Mouse (Mus musculus): ENCODE data around the gene Jag2. TPM values are rescaled to one million over a fixed set of nuclear protein-coding genes. Genes with fewer than 3 reads are reported as not detected.

Jag2 gene
- 1 to 10 TPM; 3.5 to 6.1 TPM for total RNA-seq (2021)
- 12.8 and 25.8 TPM in 2 replicates for polyA plus RNA-seq (2012; rRNA removed)
- long read RNA-seq, full-length matches to known transcripts, result 1 of 4 reads
- long read RNA-seq, partial matches to known transcripts, result 1 of 4 reads
- long read RNA-seq, other reads (novel, unspliced or antisense), result 2 of 4 reads

DNA sequence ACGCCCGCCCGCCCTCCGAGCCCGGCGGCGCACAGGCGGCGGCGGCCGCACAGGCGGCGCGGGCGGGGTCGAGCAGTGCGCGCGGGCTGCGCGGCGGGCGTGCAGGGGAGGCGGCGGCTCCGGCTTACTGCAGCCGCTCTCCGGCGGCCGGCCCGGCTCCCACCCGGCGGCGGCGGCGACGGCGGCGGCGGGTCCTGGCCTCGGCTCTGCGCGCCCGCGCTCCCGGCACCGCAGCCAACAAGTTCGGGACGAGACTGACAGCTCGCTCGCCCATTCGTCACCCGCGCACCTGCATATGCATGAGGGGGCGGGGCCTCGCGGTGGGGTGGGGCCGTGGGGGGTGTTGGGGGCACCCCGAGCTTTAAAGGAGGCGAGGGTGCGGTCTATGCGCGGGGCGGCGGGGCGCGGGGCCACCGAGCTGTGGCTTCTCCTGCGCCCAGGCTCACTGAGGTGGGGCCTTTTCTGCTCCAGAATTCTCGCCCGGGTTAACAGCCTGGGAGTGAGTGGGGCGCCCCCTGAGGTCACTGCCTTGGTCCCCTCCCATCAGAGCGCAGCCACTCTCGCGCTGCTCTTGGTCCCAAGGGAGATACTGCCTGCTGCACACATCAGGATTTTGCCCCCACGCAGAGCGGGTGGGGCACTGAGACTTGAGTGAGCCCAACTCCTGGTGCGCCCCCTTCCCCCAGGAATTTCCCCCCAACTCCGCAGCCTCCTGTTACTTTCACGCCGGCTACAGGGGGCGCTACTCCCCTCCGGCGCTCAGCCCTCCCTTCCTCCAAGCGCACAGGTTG is at the start of gene Jag2:
TSS of gene Jag2 (minus strand) at position 215 of the 791 bp plus-strand sequence.
- DNase-seq, result peak; percentile 44

- DNase-seq, result no peak
Measured at GRCm38 (mm10) chr12:112977156-112977555, 47.6 kb upstream of the Jag2 start.

DNA sequence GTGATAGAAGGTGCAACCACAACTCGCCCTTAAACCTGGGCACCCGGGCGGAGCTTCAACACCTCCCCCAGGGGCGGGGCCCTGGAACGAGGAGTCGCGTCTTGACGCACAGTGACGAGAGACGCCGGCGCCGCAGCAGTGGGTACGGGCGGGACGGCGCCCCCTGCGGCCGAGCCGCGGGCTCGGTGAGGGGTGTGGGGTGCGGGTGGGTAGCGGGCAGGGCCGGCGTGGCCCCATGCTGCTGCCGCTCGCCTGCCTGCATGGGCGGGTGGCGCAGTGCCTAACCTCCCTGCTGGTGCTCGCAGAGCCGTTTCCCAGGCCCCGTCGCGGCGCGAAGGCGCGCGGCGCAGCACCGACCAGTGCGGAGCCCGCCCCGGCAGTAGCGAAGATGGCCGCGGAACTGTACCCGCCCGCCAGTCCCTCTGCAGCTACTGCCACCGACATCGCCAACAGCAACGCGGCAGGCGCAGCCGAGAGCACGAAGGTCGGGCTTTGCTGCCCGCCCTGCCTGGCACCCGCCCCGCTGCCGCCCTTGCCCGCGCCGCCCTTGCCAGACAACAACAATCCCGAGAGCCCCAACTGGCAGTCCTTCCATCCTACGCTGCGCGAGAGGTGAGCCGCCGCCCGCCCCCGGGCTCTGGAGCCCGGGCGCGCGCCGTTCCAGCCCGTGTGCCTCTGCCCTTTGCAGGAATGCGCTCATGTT is 46.9 kb upstream of the Jag2 start, which contains the start of gene Btbd6:
TSS of gene Btbd6 (plus strand) at position 112 of the 703 bp plus-strand sequence.
- peak; percentile 94 for DNase-seq

GRCm38 (mm10) chr12:112974736-112975135 is 45.2 kb upstream of the Jag2 start:
- DNase-seq, result peak; percentile 58

GRCm38 (mm10) chr12:112969616-112970015 is 40.0 kb upstream of the Jag2 start:
- DNase-seq, result no peak

DNA sequence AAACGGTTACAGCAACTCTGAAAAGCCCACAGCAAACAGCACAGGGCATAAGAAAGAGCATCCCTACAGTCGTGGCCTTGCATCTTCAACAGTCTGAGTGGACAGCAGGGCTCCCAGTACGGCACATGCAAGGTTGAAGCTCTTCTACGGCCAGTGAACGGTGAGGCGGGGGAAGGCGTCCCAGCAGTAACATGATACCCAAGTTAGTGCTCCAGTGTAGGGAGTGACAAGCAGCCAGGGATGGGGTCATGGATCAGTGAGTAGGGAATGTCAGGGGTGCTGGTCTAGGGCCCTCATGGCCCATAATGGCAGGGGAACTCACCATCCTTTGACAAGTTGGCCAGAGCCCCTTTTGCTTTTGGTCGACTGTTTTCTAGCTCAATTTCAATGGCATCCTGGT is 39.4 kb upstream of the Jag2 start:
- DNase-seq, result no peak

DNA sequence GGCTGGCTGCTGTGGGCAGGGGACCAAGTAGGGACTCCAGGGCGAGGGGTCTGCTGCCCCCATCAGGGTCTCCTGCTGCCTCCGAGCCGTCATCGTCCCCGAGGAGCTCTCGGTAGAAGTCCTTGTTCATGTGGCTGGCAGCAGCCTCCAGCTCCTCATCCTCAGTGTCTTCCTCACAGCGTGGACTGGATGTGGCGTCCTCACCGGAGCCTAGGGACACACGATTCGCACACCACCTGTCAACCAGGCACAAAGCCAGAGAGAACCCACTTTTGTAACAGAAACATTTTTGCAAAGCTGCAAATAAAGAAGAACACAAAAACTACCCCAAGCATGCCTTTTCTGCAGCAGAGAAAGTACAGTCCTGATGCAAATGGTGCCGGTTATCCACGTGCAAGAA is 36.2 kb upstream of the Jag2 start:
- no peak for DNase-seq

GRCm38 (mm10) chr12:112961872-112962271 is 32.3 kb upstream of the Jag2 start:
- no peak for DNase-seq

- DNase-seq, result no peak
Measured at GRCm38 (mm10) chr12:112961428-112961827, 31.9 kb upstream of the Jag2 start.

- no peak for DNase-seq
Measured at GRCm38 (mm10) chr12:112959421-112959820, 29.8 kb upstream of the Jag2 start.

GRCm38 (mm10) chr12:112958303-112958702 is 28.7 kb upstream of the Jag2 start:
- peak; percentile 70 for DNase-seq

- peak; percentile 83 for DNase-seq
Measured at GRCm38 (mm10) chr12:112955800-112956199, 26.2 kb upstream of the Jag2 start.

DNA sequence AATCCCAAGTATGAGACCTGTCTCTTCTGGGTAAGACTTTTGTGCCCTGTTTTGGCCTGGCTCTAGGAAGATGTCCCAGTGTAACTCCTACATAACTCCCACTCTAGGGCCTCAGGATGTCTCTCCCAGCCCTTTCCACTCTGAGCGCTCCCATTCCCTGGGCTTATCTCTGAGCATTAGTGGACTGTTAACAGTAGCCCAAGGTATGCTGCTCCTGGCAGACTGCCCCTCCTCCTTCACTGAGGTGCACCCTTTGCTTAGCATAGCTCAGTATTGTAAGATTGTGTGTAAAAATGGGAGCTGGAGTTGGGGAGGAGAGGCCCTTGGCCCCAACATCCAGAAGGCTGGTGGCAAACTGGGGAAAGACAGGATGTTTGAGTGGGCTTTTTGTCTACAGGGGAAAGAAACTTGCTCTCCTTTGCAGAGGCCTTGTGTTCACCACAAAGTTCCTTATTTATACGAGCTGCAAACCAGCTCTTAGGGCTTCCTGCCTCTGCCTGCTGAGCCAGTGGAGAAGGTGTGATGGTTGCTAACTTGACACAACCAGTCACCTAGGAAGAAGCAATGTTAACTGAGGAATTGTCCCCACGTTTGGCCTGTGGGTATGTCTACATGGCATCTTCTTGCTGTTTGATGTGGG is 23.5 kb upstream of the Jag2 start:
- DNase-seq, result no peak

DNA sequence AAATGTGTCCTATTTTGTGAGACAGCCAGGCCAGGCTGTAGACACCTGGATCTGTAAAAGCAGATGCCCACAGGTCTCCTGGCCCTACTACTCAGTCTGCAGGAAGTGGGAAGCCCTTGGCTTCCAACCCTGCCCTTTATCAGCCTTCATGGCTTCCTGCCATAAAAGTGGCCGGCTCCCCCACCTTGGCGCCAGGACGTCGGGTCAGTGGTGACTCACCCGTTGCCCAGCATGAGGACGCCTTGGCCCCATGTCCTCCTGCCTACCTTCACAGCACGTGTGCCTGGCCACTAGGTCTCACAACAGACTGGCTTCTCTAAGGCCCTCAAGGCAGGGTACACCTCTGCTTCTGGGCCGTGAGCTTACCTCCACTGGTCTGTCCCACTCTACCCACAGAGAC is 22.9 kb upstream of the Jag2 start:
- peak; percentile 93 for DNase-seq

DNA sequence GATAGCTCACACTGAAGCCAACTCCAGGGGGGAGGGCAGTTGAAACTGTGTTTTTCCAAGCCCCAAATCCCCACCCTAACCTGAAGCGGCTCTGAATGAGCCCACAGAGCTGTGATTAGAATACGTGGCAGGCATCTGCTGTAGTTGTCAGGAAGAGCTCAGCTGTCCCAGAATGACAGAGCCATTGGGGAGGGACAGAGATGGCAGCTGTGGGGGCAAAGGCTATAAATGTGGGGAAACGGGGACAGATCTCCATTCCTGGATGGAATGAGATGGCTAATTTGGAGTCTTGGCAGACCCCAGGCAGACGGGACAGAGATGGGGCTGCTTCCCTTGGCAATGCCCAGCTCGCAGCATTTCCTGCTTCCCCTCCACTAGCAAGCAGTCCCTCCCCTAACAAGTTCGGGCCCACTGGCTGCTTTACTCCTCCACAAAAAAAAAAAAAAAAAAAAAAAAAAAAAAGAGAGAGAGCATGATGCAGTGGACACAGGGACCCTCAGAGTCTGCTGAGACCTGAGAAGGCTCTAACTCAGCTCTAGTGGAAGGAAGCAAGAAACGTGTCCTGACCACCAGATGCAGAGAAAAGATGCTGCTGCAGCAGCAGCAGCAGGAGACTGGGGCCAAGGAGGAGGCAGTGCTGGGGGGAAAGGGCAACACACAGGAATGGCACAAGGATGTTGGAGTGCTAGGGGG is 21.7 kb upstream of the Jag2 start:
- DNase-seq, result no peak

- peak; percentile 34 for DNase-seq
Measured at GRCm38 (mm10) chr12:112950761-112951129, 21.2 kb upstream of the Jag2 start.

GRCm38 (mm10) chr12:112950040-112950760 is 20.6 kb upstream of the Jag2 start:
- peak; percentile 96 for DNase-seq

DNA sequence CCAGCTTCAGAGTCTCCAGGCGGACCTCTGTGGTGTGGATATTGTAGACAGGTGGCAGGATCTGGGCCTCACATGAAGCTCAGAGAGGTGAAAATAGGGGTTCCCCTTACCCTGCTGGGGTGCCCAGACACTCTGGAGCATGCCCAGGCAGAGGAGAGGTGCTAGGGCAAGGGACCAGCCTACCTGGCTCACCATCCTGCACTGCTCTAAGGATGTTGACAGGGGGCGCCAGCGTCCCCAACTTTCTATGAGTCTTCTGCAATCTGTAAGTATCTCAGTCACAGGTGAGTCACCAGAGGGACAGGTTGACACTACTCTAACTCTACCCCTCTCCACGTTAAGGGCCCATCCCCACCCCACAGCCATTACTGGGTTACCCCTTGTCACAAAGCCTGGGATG is 17.7 kb upstream of the Jag2 start:
- DNase-seq, result peak; percentile 33

DNA sequence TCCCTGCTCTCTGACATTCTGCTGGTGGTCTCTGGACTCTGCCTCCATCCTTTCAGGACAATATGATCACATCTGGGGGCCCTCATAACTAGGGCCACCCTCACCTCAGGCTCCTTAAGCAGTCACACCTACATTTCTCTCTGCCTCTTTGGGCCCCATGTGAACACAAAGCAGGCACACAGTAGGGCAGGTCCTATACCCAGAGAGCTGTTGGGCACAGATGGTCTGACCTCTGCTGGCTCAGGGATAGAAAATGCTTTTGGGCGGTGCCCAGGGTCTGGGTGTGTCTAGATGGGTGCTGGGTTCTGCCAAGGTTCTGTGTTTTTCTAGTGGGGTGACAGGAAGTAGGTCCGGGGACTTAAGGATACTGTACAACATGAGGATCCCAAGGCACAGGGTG is 14.1 kb upstream of the Jag2 start:
- no peak for DNase-seq

GRCm38 (mm10) chr12:112941776-112942713 is 12.5 kb upstream of the Jag2 start, which contains the start of gene Nudt14:
Gene Nudt14, minus strand, starts transcription at chr12:112942124.
- DNase-seq, result peak; percentile 89
